Mouse (Mus musculus): ENCODE results near the gene Gm20388.

The Gm20388 gene

GRCm38 (mm10) chr8:121730170-121730569, 1819.5 kb downstream of the Gm20388 start:
- peak; percentile 72 to 87 for DNase-seq

- peak; percentile 69 to 76 for DNase-seq
These were observed 1820.0 kb downstream of the Gm20388 start for GRCm38 (mm10) chr8:121730646-121731045.

GRCm38 (mm10) chr8:121731060-121731459, 1820.4 kb downstream of the Gm20388 start:
- DNase-seq = no peak

GRCm38 (mm10) chr8:121731471-121732333, 1821.1 kb downstream of the Gm20388 start:
- peak; percentile 85 to 87 for DNase-seq

GRCm38 (mm10) chr8:121732334-121732665, 1821.7 kb downstream of the Gm20388 start:
- no peak for DNase-seq

GRCm38 (mm10) chr8:121734262-121734661, 1823.6 kb downstream of the Gm20388 start:
- peak in 1 of 2 experiments; percentile 47 for DNase-seq

GRCm38 (mm10) chr8:121736236-121736635, 1825.6 kb downstream of the Gm20388 start:
- no peak for DNase-seq

- DNase-seq = no peak
These were observed 1830.1 kb downstream of the Gm20388 start for GRCm38 (mm10) chr8:121740721-121741120.

GRCm38 (mm10) chr8:121749501-121749900, 1838.9 kb downstream of the Gm20388 start:
- DNase-seq = peak; percentile 88 to 90

GRCm38 (mm10) chr8:121750512-121750911, 1839.9 kb downstream of the Gm20388 start:
- DNase-seq = peak; percentile 61 to 71

- peak; percentile 66 to 80 for DNase-seq
These were observed 1840.8 kb downstream of the Gm20388 start for GRCm38 (mm10) chr8:121751407-121751806.

GRCm38 (mm10) chr8:121758470-121758869, 1847.8 kb downstream of the Gm20388 start:
- no peak for DNase-seq

GRCm38 (mm10) chr8:121760484-121760883, 1849.8 kb downstream of the Gm20388 start:
- peak; percentile 69 to 77 for DNase-seq

- DNase-seq = no peak
These were observed 1850.8 kb downstream of the Gm20388 start for GRCm38 (mm10) chr8:121761480-121761879.

- peak in 1 of 2 experiments; percentile 58 for DNase-seq
These were observed 1852.5 kb downstream of the Gm20388 start for GRCm38 (mm10) chr8:121762999-121763699.

GRCm38 (mm10) chr8:121763700-121764013, 1853.0 kb downstream of the Gm20388 start:
- no peak for DNase-seq

GRCm38 (mm10) chr8:121765594-121766138, 1855.0 kb downstream of the Gm20388 start:
- no peak for DNase-seq

GRCm38 (mm10) chr8:121769095-121769494, 1858.5 kb downstream of the Gm20388 start:
- DNase-seq = no peak

GRCm38 (mm10) chr8:121769621-121770020, 1859.0 kb downstream of the Gm20388 start:
- DNase-seq = peak; percentile 71 to 83

GRCm38 (mm10) chr8:121770845-121771752, 1860.5 kb downstream of the Gm20388 start:
- DNase-seq = no peak

- peak in 1 of 2 experiments; percentile 61 for DNase-seq
These were observed 1863.2 kb downstream of the Gm20388 start for GRCm38 (mm10) chr8:121773876-121774275.

GRCm38 (mm10) chr8:121782493-121782892, 1871.9 kb downstream of the Gm20388 start:
- peak; percentile 57 to 69 for DNase-seq

- no peak for DNase-seq
These were observed 1875.9 kb downstream of the Gm20388 start for GRCm38 (mm10) chr8:121786542-121786941.
